Mouse (Mus musculus) activated CD4-positive, CD25-positive, alpha-beta regulatory T cell, adult 4 months (primary cell): ENCODE data around the gene Scd3. TPM values are rescaled to one million over a fixed set of nuclear protein-coding genes. Genes with fewer than 3 reads are reported as not detected.

ENCODE experiments used
- ATAC-seq: one replicate; pipeline ENCODE4 v1.8.0; 2017
- polyA plus RNA-seq, 2 experiments: library from polyadenylated mRNA; unstranded; fragments of 100-300 nt; shearing (Covaris generic); gene quantifications; one replicate each; pipeline ENCODE4 v1.2.1; 2017

Gene Scd3
- not detected for polyA plus RNA-seq

GRCm38 (mm10) chr19:44203015-44203564 is at the start of gene Scd3:
TSS of gene Scd3 (plus strand) at chr19:44203269.
- no peak for ATAC-seq

GRCm38 (mm10) chr19:44153781-44154180 is 49.3 kb upstream of the Scd3 start:
- ATAC-seq, result no peak

GRCm38 (mm10) chr19:44157005-44157404 is 46.1 kb upstream of the Scd3 start:
- no peak for ATAC-seq

- no peak for ATAC-seq
Observed at GRCm38 (mm10) chr19:44159386-44159785, 43.7 kb upstream of the Scd3 start.

- no peak for ATAC-seq
Observed at GRCm38 (mm10) chr19:44161515-44161914, 41.6 kb upstream of the Scd3 start.

GRCm38 (mm10) chr19:44174835-44175234 is 28.2 kb upstream of the Scd3 start:
- no peak for ATAC-seq

- ATAC-seq, result no peak
Observed at GRCm38 (mm10) chr19:44176741-44177140, 26.3 kb upstream of the Scd3 start.

- ATAC-seq, result no peak
Observed at GRCm38 (mm10) chr19:44180502-44180901, 22.6 kb upstream of the Scd3 start.

GRCm38 (mm10) chr19:44183968-44184367 is 19.1 kb upstream of the Scd3 start:
- ATAC-seq, result no peak

- no peak for ATAC-seq
Observed at GRCm38 (mm10) chr19:44189056-44189455, 14.0 kb upstream of the Scd3 start.

GRCm38 (mm10) chr19:44192342-44192741 is 10.7 kb upstream of the Scd3 start, which contains the start of gene Pkd2l1:
TSS of gene Pkd2l1 (minus strand) at chr19:44192442.
- no peak for ATAC-seq

- ATAC-seq, result no peak
Observed at GRCm38 (mm10) chr19:44193906-44194305, 9.2 kb upstream of the Scd3 start.

- no peak for ATAC-seq
Observed at GRCm38 (mm10) chr19:44195138-44195537, 7.9 kb upstream of the Scd3 start.

GRCm38 (mm10) chr19:44197053-44197852 is 5.8 kb upstream of the Scd3 start:
- no peak for ATAC-seq

- no peak for ATAC-seq
Observed at GRCm38 (mm10) chr19:44198494-44198893, 4.6 kb upstream of the Scd3 start.

- ATAC-seq, result peak; percentile 36
Observed at GRCm38 (mm10) chr19:44198964-44199363, 4.1 kb upstream of the Scd3 start.

- no peak for ATAC-seq
Observed at GRCm38 (mm10) chr19:44207079-44207478, 4.0 kb downstream of the Scd3 start.

GRCm38 (mm10) chr19:44215255-44215654 is 12.2 kb downstream of the Scd3 start:
- no peak for ATAC-seq

- no peak for ATAC-seq
Observed at GRCm38 (mm10) chr19:44217958-44218525, 15.0 kb downstream of the Scd3 start.

- ATAC-seq, result no peak
Observed at GRCm38 (mm10) chr19:44225728-44226127, 22.7 kb downstream of the Scd3 start.

- ATAC-seq, result no peak
Observed at GRCm38 (mm10) chr19:44229776-44230175, 26.7 kb downstream of the Scd3 start.

- ATAC-seq, result no peak
Observed at GRCm38 (mm10) chr19:44230212-44230611, 27.1 kb downstream of the Scd3 start.

- no peak for ATAC-seq
Observed at GRCm38 (mm10) chr19:44231608-44232151, 28.6 kb downstream of the Scd3 start.
